15 mouse cellular contexts compared by ENCODE assay signal in genomic region chr13:100532788-100533365, GRCm38 (mm10). TPM values are rescaled to one million over a fixed set of nuclear protein-coding genes. Genes with fewer than 3 reads are reported as not detected.
DNase-seq lines count a peak whose midpoint lies in the region; ATAC-seq and TF ChIP-seq lines count a peak whose summit lies in the region.
"Had no signal": no experiment of that assay in that cellular context is flagged by ENCODE, and none has a peak within 500 bp of the region (broad histone marks: within the 10 kb centered on the region; RNA-seq: fewer than 3 reads in every experiment).

No protein-coding gene starts in this region.

- no peak for TF ChIP-seq CTCF in liver, adult 2 months (IDR thresholded peaks at IDR 0.05; ENCODE audit: low read depth, low read length)

- no peak overlapping the region for H3K4me2 ChIP-seq in liver, embryonic 13.5 days
- H3K4me2 ChIP-seq: embryonic facial prominence, embryonic 13.5 days; lung, embryonic 14.5 days; midbrain, embryonic 12.5 days had no signal

- no peaks in the 10 kb centered on the region for H3K9me3 ChIP-seq in liver, embryonic 13.5 days (replicated peaks)
- H3K9me3 ChIP-seq: embryonic facial prominence, embryonic 13.5 days; midbrain, embryonic 12.5 days had no signal

- peaks cover 13% of the 10 kb centered on the region for H3K4me1 ChIP-seq in liver, adult 2 months (ENCODE audit: control insufficient read depth, insufficient read depth, low read length)
- H3K4me1 ChIP-seq in liver, embryonic 13.5 days (replicated peaks), result no peaks in the 10 kb centered on the region
- H3K4me1 ChIP-seq: embryonic facial prominence, embryonic 13.5 days; midbrain, embryonic 12.5 days had no signal

- TF ChIP-seq POLR2A in liver, adult 2 months (IDR thresholded peaks at IDR 0.05; ENCODE audit: extremely low read depth, insufficient read depth, low read length), result no peak

- ATAC-seq in liver, embryonic 13.5 days (ENCODE audit: low read depth), result peak; percentile 83
- ATAC-seq: CD4-positive, CD25-positive, alpha-beta regulatory T cell, adult 4 months; hindbrain, embryonic 16.5 days had no signal

- no peak overlapping the region for H3K9ac ChIP-seq in liver, adult 2 months (ENCODE audit: low read depth, low read length)
- H3K9ac ChIP-seq in liver, embryonic 13.5 days, result no peak overlapping the region
- H3K9ac ChIP-seq: embryonic facial prominence, embryonic 13.5 days; lung, embryonic 14.5 days; midbrain, embryonic 12.5 days had no signal

- no peaks in the 10 kb centered on the region for H3K27me3 ChIP-seq in liver, adult 2 months (ENCODE audit: control insufficient read depth, insufficient read depth, low read length)
- no peaks in the 10 kb centered on the region for H3K27me3 ChIP-seq in liver, embryonic 13.5 days
- H3K27me3 ChIP-seq: embryonic facial prominence, embryonic 13.5 days; midbrain, embryonic 12.5 days had no signal

- H3K79me2 ChIP-seq in liver, adult 2 months (ENCODE audit: control insufficient read depth, insufficient read depth, low read length), result peaks cover 20% of the 10 kb centered on the region; the same call in 1 of the 2 replicates

- 13% methylated on average over 6 of the region's 6 CpGs for WGBS in liver, adult 2 months
- WGBS in liver, embryonic 13.5 days (ENCODE audit: insufficient replicate concordance), result 42% methylated on average over 6 of the region's 6 CpGs

- H3K4me3 ChIP-seq in liver, adult 2 months (ENCODE audit: insufficient read depth, low read depth, low read length), result no peak overlapping the region
- H3K4me3 ChIP-seq in liver, embryonic 13.5 days (replicated peaks), result no peak overlapping the region
- H3K4me3 ChIP-seq: embryonic facial prominence, embryonic 13.5 days; midbrain, embryonic 12.5 days had no signal

- peak; percentile 99 for DNase-seq in liver, adult 2 months (ENCODE audit: extremely low read depth, low read depth, low spot score)
- DNase-seq in liver, result no peak
- no peak for DNase-seq in liver, embryonic 13.5 days
- peak; percentile 73 for DNase-seq in lung, postnatal 25 days (ENCODE audit: low spot score)
- DNase-seq in embryo, embryonic 11 days, result no peak
- DNase-seq in cerebellum, adult 9-10 months, result no peak
- DNase-seq in right cerebral cortex, postnatal 4 days, result no peak
- DNase-seq: adrenal gland, postnatal 36 days; heart, adult 18-20 months; lung, embryonic 14.5 days; right cerebral cortex, postnatal 25 days had no signal

- H3K36me3 ChIP-seq in liver, adult 2 months (ENCODE audit: control insufficient read depth, insufficient read depth, low read length), result no peaks in the 10 kb centered on the region
- no peaks in the 10 kb centered on the region for H3K36me3 ChIP-seq in liver, embryonic 13.5 days
- H3K36me3 ChIP-seq: embryonic facial prominence, embryonic 13.5 days; midbrain, embryonic 12.5 days had no signal

- H3K27ac ChIP-seq in liver, adult 2 months (replicated peaks; ENCODE audit: insufficient read depth, low read depth, low read length), result peak overlapping the region; percentile 91
- peak overlapping the region; percentile 53 for H3K27ac ChIP-seq in liver, embryonic 13.5 days
- H3K27ac ChIP-seq: embryonic facial prominence, embryonic 13.5 days; midbrain, embryonic 12.5 days had no signal

RNA-seq across cellular contexts. Expression of gene Ocln, which starts 19.6 kb away (rescaled TPM):
- total RNA-seq in liver, adult 2 months (2014; rRNA removed), result 51.9 and 52.3 TPM in 2 replicates
- polyA plus RNA-seq in liver, adult 2 months (2012; rRNA removed), result 6.1 and 7.3 TPM in 2 replicates
- 5.3 and 6.4 TPM in 2 replicates for polyA plus RNA-seq in liver, embryonic 13.5 days (2015; fragmentation: Nextera tagmentation; extraction: Ambion mirVana)

RNA-seq across cellular contexts. Expression of gene Gtf2h2, which starts 40.5 kb away (rescaled TPM):
- 17.3 and 20.8 TPM in 2 replicates for total RNA-seq in liver, adult 2 months (2014; rRNA removed)
- polyA plus RNA-seq in liver, adult 2 months (2012; rRNA removed), result 8.8 and 19.1 TPM in 2 replicates
- 42.5 and 47.7 TPM in 2 replicates for polyA plus RNA-seq in liver, embryonic 13.5 days (2015; fragmentation: Nextera tagmentation; extraction: Ambion mirVana)

Comparison
In these comparisons a context has a peak if more than half of its experiments do, and no peak if none do; other contexts are left out.
1. DNase-seq: peak in liver, adult 2 months (single experiment) and lung, postnatal 25 days (single experiment); none in liver (single experiment), liver, embryonic 13.5 days (single experiment), embryo, embryonic 11 days (single experiment), cerebellum, adult 9-10 months (single experiment) and right cerebral cortex, postnatal 4 days (single experiment).